ENCODE assay signal across 29 mouse cellular contexts in the genomic region with DNA sequence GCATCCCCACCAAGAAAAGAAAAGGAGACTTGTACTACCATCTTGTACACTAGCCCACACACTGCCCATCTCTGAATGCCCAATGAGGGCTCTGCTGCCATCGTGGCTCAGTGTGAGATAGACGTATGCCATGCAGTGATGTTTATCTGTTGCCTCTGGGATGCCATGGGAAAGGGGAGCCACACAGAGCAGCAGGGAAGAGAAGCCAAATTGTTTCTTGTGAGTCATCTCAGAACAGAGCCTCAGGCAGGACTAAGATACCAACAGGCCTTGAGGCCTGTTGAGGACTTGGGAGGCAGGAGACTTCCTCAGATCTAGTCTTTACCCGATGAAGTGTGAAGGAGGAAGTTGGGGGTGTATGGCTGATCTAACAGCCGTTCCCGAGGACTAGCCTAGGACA.
DNase-seq lines count a peak whose midpoint lies in the region; TF ChIP-seq lines count a peak whose summit lies in the region.
"Had no signal": no experiment of that assay in that cellular context is flagged by ENCODE, and none has a peak within 500 bp of the region (broad histone marks: within the 10 kb centered on the region; RNA-seq: fewer than 3 reads in every experiment).

No protein-coding gene starts in this region.

- no peak for DNase-seq in layer of hippocampus, adult 2 months (ENCODE audit: low spot score in 2 of 2)
- no peak for DNase-seq in layer of hippocampus, adult 18-20 months (ENCODE audit: low spot score in 2 of 2)
- DNase-seq in Muller cell, postnatal 12 days (ENCODE audit: inconsistent ontology term) = peak; percentile 44
- DNase-seq in adipocyte (ENCODE audit: low spot score) (peak; percentile 18), liver (no peak)
- DNase-seq in kidney, postnatal 10 days = no peak
- DNase-seq in lung, postnatal 36 days = no peak
- DNase-seq in lung, adult 18-20 months = no peak
- DNase-seq: adrenal gland, adult 2 months; adrenal gland, postnatal 14 days; B cell, adult 2 months; cerebellum, adult 11 months; cerebellum, adult 2 months; cerebellum, adult 9-11 months; cerebellum, postnatal 25 days; gastrocnemius, postnatal 10 days; gastrocnemius, postnatal 36 days; heart, adult 2 months; heart, postnatal 14 days; heart, postnatal 4 days had no signal

- no peak for TF ChIP-seq CTCF in layer of hippocampus, adult 2 months (conservative IDR thresholded peaks at IDR 0.05)

- no peak overlapping the region for H3K4me3 ChIP-seq in layer of hippocampus, adult 2 months
- H3K4me3 ChIP-seq: embryonic facial prominence, embryonic 12.5 days; embryonic facial prominence, embryonic 15.5 days; erythroblast, embryonic 14.5 days; forebrain, embryonic 12.5 days; forebrain, embryonic 15.5 days; heart, adult 2 months; heart, embryonic 10.5 days; heart, embryonic 13.5 days had no signal

- peak overlapping the region; percentile 68; the same call in 1 of the 2 replicates for H3K27ac ChIP-seq in layer of hippocampus, adult 2 months
- H3K27ac ChIP-seq: embryonic facial prominence, embryonic 12.5 days; embryonic facial prominence, embryonic 15.5 days; forebrain, embryonic 12.5 days; forebrain, embryonic 15.5 days; heart, adult 2 months; heart, embryonic 10.5 days; heart, embryonic 13.5 days; hindbrain, embryonic 14.5 days; hindbrain, postnatal 0 days had no signal

Comparison
In these comparisons a context has a peak if more than half of its experiments do, and no peak if none do; other contexts are left out.
1. DNase-seq: peak in Muller cell, postnatal 12 days (single experiment) and adipocyte (single experiment); none in layer of hippocampus, adult 2 months (0 of 2), layer of hippocampus, adult 18-20 months (0 of 2), kidney, postnatal 10 days (single experiment), lung, postnatal 36 days (single experiment), lung, adult 18-20 months (0 of 2) and liver (single experiment).